Mouse (Mus musculus): ENCODE results near the gene Gpr88.

GRCm38 (mm10) chr3:116263061-116263460 lies 9.8 kb upstream of the Gpr88 start:
- TF ChIP-seq TAL1 (IDR thresholded peaks at IDR 0.05; ENCODE audit: low read length) (no peak), GATA1 (IDR thresholded peaks at IDR 0.05; ENCODE audit: low read length) (no peak)
